Mouse (Mus musculus) spleen, adult 2 months (tissue): ENCODE measurements around the gene Zg16. TPM values are rescaled to one million over a fixed set of nuclear protein-coding genes. Genes with fewer than 3 reads are reported as not detected.

Experiments
- DNase-seq, 2 experiments: peaks; one replicate each; pipeline versions ENCODE4 v3.0.0 to v3.0.0-alpha.2; 2012 to 2021; ENCODE audit warnings: low spot score in 2 of 2, low read depth in 1 of 2
- H3K27ac ChIP-seq: fragments of 200-500 bp; 2 replicates; pipeline ENCODE4 v1.5.1; 2012; ENCODE audit warnings: low read length, inconsistent platforms; ENCODE audit not compliant: insufficient read depth
- H3K27me3 ChIP-seq: fragments of 200-500 bp; 2 replicates; pipeline ENCODE4 v1.6.1; 2012; ENCODE audit warnings: mild to moderate bottlenecking, moderate library complexity, low read length, inconsistent platforms; ENCODE audit not compliant: control insufficient read depth, insufficient read depth
- H3K36me3 ChIP-seq: fragments of 200-500 bp; 2 replicates; pipeline ENCODE4 v1.6.1; 2012; ENCODE audit warnings: mild to moderate bottlenecking, low read length, inconsistent platforms; ENCODE audit not compliant: control insufficient read depth, insufficient read depth
- H3K4me1 ChIP-seq: fragments of 200-500 bp; 2 replicates; pipeline ENCODE4 v1.6.1; 2011; ENCODE audit warnings: inconsistent platforms; ENCODE audit not compliant: control insufficient read depth, insufficient read depth, insufficient read length
- H3K4me3 ChIP-seq: fragments of 200-500 bp; 2 replicates; pipeline ENCODE4 v1.5.1; 2011; ENCODE audit warnings: mild to moderate bottlenecking, inconsistent platforms; ENCODE audit not compliant: insufficient read depth, insufficient read length; ENCODE audit errors: extremely low read depth
- CTCF ChIP-seq: fragments of 200-500 bp; IDR thresholded peaks from 2 replicates; pipeline ENCODE4 v1.5.1; 2011; ENCODE audit warnings: mild to moderate bottlenecking, inconsistent platforms; ENCODE audit not compliant: insufficient read depth, insufficient read length, insufficient replicate concordance; ENCODE audit errors: extremely low read depth
- POLR2A ChIP-seq: fragments of 200-500 bp; IDR thresholded peaks from 2 replicates; pipeline ENCODE4 v1.6.1; 2011; ENCODE audit warnings: low read depth, low read length, inconsistent platforms
- WGBS: fragments of 180-500 bp; shearing (Covaris S2); methylation state at CpG from one replicate; pipeline ENCODE4 v1.1.7; 2018; 5-methylcytosine and 5-hydroxymethylcytosine counted together
- polyA plus RNA-seq: library from polyadenylated mRNA; depleted of rRNA; stranded (reverse); fragments of >200 nt; gene quantifications from 2 replicates; pipeline ENCODE4 v1.2.3, GENCODE M21; 2012

Zg16 gene
- polyA plus RNA-seq, 1 experiment, result 1,018 TPM

- Histone ChIP-seq H3K27me3 (no peaks in the 10 kb centered on the region), H3K4me1 (peaks cover 23% of the 10 kb centered on the region; the same call in 1 of the 2 replicates), H3K27ac (peak overlapping the region; percentile 71), H3K36me3 (no peaks in the 10 kb centered on the region), H3K4me3 (no peak overlapping the region; the same call in 1 of the 2 replicates)
- TF ChIP-seq CTCF, result no peak
- TF ChIP-seq POLR2A, result no peak
- no peak for DNase-seq
- 9% methylated on average over 9 of the region's 9 CpGs for WGBS
Measured at GRCm38 (mm10) chr7:127112921-127113597, 25.9 kb upstream of the Zg16 start.

GRCm38 (mm10) chr7:127112251-127112841 lies 25.2 kb upstream of the Zg16 start:
- TF ChIP-seq POLR2A, result no peak
- WGBS, result 57% methylated on average over 12 of the region's 12 CpGs
- Histone ChIP-seq H3K27ac (peak overlapping the region; percentile 71), H3K36me3 (no peaks in the 10 kb centered on the region), H3K4me3 (no peak overlapping the region), H3K27me3 (no peaks in the 10 kb centered on the region), H3K4me1 (peaks cover 23% of the 10 kb centered on the region; the same call in 1 of the 2 replicates)
- no peak for DNase-seq

GRCm38 (mm10) chr7:127111461-127111860 lies 24.3 kb upstream of the Zg16 start:
- TF ChIP-seq CTCF (peak; percentile 85; the same call in 1 of the 2 replicates), POLR2A (no peak)
- Histone ChIP-seq H3K4me3 (no peak overlapping the region), H3K27ac (no peak overlapping the region), H3K4me1 (peaks cover 23% of the 10 kb centered on the region; the same call in 1 of the 2 replicates), H3K36me3 (no peaks in the 10 kb centered on the region), H3K27me3 (no peaks in the 10 kb centered on the region)
- DNase-seq, result peak; percentile 63 to 78
- 42% methylated on average over 6 of the region's 6 CpGs for WGBS

- peak in 1 of 2 experiments; percentile 76 for DNase-seq
- TF ChIP-seq CTCF, result peak; percentile 96; the same call in 1 of the 2 replicates
- TF ChIP-seq POLR2A, result no peak
- peaks cover 23% of the 10 kb centered on the region; the same call in 1 of the 2 replicates for H3K4me1 ChIP-seq
- H3K27ac ChIP-seq, result no peak overlapping the region
- H3K4me3 ChIP-seq, result no peak overlapping the region
- 51% methylated on average over 18 of the region's 18 CpGs for WGBS
- H3K27me3 ChIP-seq, result no peaks in the 10 kb centered on the region
- no peaks in the 10 kb centered on the region for H3K36me3 ChIP-seq
Measured at GRCm38 (mm10) chr7:127110239-127111007, 23.3 kb upstream of the Zg16 start.

- no peak overlapping the region for H3K4me3 ChIP-seq
- no peak for DNase-seq
- TF ChIP-seq CTCF (no peak), POLR2A (no peak)
- no peaks in the 10 kb centered on the region for H3K36me3 ChIP-seq
- H3K27me3 ChIP-seq, result no peaks in the 10 kb centered on the region
- 92% methylated on average over 7 of the region's 7 CpGs for WGBS
- H3K4me1 ChIP-seq, result peaks cover 5% of the 10 kb centered on the region; the same call in 1 of the 2 replicates
- H3K27ac ChIP-seq, result no peak overlapping the region
Measured at GRCm38 (mm10) chr7:127105551-127105950, 18.4 kb upstream of the Zg16 start.

GRCm38 (mm10) chr7:127104560-127105332 lies 17.6 kb upstream of the Zg16 start:
- 18% methylated on average over 17 of the region's 17 CpGs for WGBS
- H3K36me3 ChIP-seq, result no peaks in the 10 kb centered on the region
- peak; percentile 67 to 78 for DNase-seq
- H3K4me3 ChIP-seq, result no peak overlapping the region
- TF ChIP-seq CTCF (peak; percentile 65; the same call in 1 of the 2 replicates), POLR2A (no peak)
- H3K27me3 ChIP-seq, result no peaks in the 10 kb centered on the region
- peaks cover 5% of the 10 kb centered on the region; the same call in 1 of the 2 replicates for H3K4me1 ChIP-seq
- H3K27ac ChIP-seq, result peak overlapping the region; percentile 29
